Mouse (Mus musculus): ENCODE measurements at regions not wholly inside any gene's neighbourhood (a gene's known extent, or its start where the extent isn't known, plus 50 kb on each side); places are given as distances from the start of the nearest gene placed in this dataset.
"Not testable (repeated sequence)": the region's sequence is repeated elsewhere in the genome, so short reads cannot be mapped to it uniquely, and the experiment has no call there.

- Histone ChIP-seq H3K4me1 (no peaks in the 10 kb centered on the region), H3K4me2 (replicated peaks) (no peak overlapping the region), H3K27me3 (no peaks in the 10 kb centered on the region), H3K9me3 (replicated peaks) (no peaks in the 10 kb centered on the region), H3K9ac (no peak overlapping the region), H3K4me3 (replicated peaks) (no peak overlapping the region), H3K36me3 (no peaks in the 10 kb centered on the region), H3K27ac (replicated peaks) (no peak overlapping the region)
- WGBS: 45% methylated on average over 1 of the region's 1 CpGs
- ATAC-seq (ENCODE audit: insufficient number of reproducible peaks, low FRiP score, low TSS enrichment, low read depth): no peak
Measured at GRCm38 (mm10) chr3:137242877-137243276, 98.0 kb upstream of the Emcn start.

- Histone ChIP-seq H3K27me3 (no peaks in the 10 kb centered on the region), H3K4me2 (replicated peaks) (no peak overlapping the region), H3K4me1 (no peaks in the 10 kb centered on the region), H3K9me3 (replicated peaks) (no peaks in the 10 kb centered on the region), H3K9ac (no peak overlapping the region), H3K36me3 (no peaks in the 10 kb centered on the region), H3K27ac (replicated peaks) (no peak overlapping the region), H3K4me3 (replicated peaks) (no peak overlapping the region)
- ATAC-seq (ENCODE audit: insufficient number of reproducible peaks, low FRiP score, low TSS enrichment, low read depth): no peak
- WGBS: 83% methylated on average over 4 of the region's 4 CpGs
Measured at GRCm38 (mm10) chr3:137263907-137264306, 77.0 kb upstream of the Emcn start.

- 72% methylated on average over 1 of the region's 1 CpGs for WGBS
- H3K4me1 ChIP-seq: no peaks in the 10 kb centered on the region
- H3K36me3 ChIP-seq: no peaks in the 10 kb centered on the region
- no peak overlapping the region for H3K27ac ChIP-seq (replicated peaks)
- no peaks in the 10 kb centered on the region for H3K9me3 ChIP-seq (replicated peaks)
- no peaks in the 10 kb centered on the region for H3K27me3 ChIP-seq
- no peak overlapping the region for H3K9ac ChIP-seq
- no peak for ATAC-seq (ENCODE audit: insufficient number of reproducible peaks, low FRiP score, low TSS enrichment, low read depth)
- H3K4me3 ChIP-seq (replicated peaks): no peak overlapping the region
- no peak overlapping the region for H3K4me2 ChIP-seq (replicated peaks)
Measured at GRCm38 (mm10) chr3:137267752-137268151, 73.1 kb upstream of the Emcn start.

GRCm38 (mm10) chr3:137275444-137275843 is 65.4 kb upstream of the Emcn start:
- H3K4me2 ChIP-seq (replicated peaks): no peak overlapping the region
- WGBS: 68% methylated on average over 8 of the region's 8 CpGs
- no peak for ATAC-seq (ENCODE audit: insufficient number of reproducible peaks, low FRiP score, low TSS enrichment, low read depth)

GRCm38 (mm10) chr3:137279284-137279683 is 61.6 kb upstream of the Emcn start:
- H3K4me1 ChIP-seq: no peaks in the 10 kb centered on the region
- H3K36me3 ChIP-seq: no peaks in the 10 kb centered on the region
- ATAC-seq (ENCODE audit: insufficient number of reproducible peaks, low FRiP score, low TSS enrichment, low read depth): no peak
- H3K9ac ChIP-seq: no peak overlapping the region
- H3K4me2 ChIP-seq (replicated peaks): no peak overlapping the region
- H3K4me3 ChIP-seq (replicated peaks): no peak overlapping the region
- 46% methylated on average over 1 of the region's 1 CpGs for WGBS
- H3K9me3 ChIP-seq (replicated peaks): no peaks in the 10 kb centered on the region
- H3K27ac ChIP-seq (replicated peaks): no peak overlapping the region
- H3K27me3 ChIP-seq: no peaks in the 10 kb centered on the region

More at GRCm38 (mm10) chr3:137275444-137275843, 65.4 kb upstream of the Emcn start:
- Histone ChIP-seq H3K4me3 (replicated peaks) (no peak overlapping the region), H3K9me3 (replicated peaks) (no peaks in the 10 kb centered on the region), H3K36me3 (no peaks in the 10 kb centered on the region), H3K27me3 (no peaks in the 10 kb centered on the region), H3K4me1 (no peaks in the 10 kb centered on the region), H3K9ac (no peak overlapping the region), H3K27ac (replicated peaks) (no peak overlapping the region)

GRCm38 (mm10) chr3:137281052-137281451 is 59.8 kb upstream of the Emcn start:
- Histone ChIP-seq H3K27me3 (no peaks in the 10 kb centered on the region), H3K36me3 (no peaks in the 10 kb centered on the region), H3K27ac (replicated peaks) (no peak overlapping the region), H3K4me3 (replicated peaks) (no peak overlapping the region), H3K4me2 (replicated peaks) (no peak overlapping the region), H3K4me1 (no peaks in the 10 kb centered on the region), H3K9me3 (replicated peaks) (no peaks in the 10 kb centered on the region), H3K9ac (no peak overlapping the region)
- 49% methylated on average over 7 of the region's 7 CpGs for WGBS
- no peak; the same call in 1 of the 2 replicates for ATAC-seq (ENCODE audit: insufficient number of reproducible peaks, low FRiP score, low TSS enrichment, low read depth)

- H3K4me1 ChIP-seq; H3K36me3 ChIP-seq; H3K27me3 ChIP-seq; H3K4me3 ChIP-seq (replicated peaks); H3K9ac ChIP-seq; H3K4me2 ChIP-seq (replicated peaks); ATAC-seq (ENCODE audit: insufficient number of reproducible peaks, low FRiP score, low TSS enrichment, low read depth); H3K9me3 ChIP-seq (replicated peaks); H3K27ac ChIP-seq (replicated peaks): not testable (repeated sequence)
- 86% methylated on average over 11 of the region's 11 CpGs for WGBS
Measured at GRCm38 (mm10) chr3:137287558-137287957, 53.3 kb upstream of the Emcn start.

GRCm38 (mm10) chr3:137288301-137288942 is 52.4 kb upstream of the Emcn start:
- H3K27me3 ChIP-seq: no peaks in the 10 kb centered on the region
- no peak overlapping the region for H3K9ac ChIP-seq
- no peaks in the 10 kb centered on the region for H3K9me3 ChIP-seq (replicated peaks)
- no peaks in the 10 kb centered on the region for H3K36me3 ChIP-seq
- 54% methylated on average over 7 of the region's 7 CpGs for WGBS
- ATAC-seq (ENCODE audit: insufficient number of reproducible peaks, low FRiP score, low TSS enrichment, low read depth): no peak
- H3K27ac ChIP-seq (replicated peaks): no peak overlapping the region
- no peak overlapping the region for H3K4me3 ChIP-seq (replicated peaks)
- peaks cover 4% of the 10 kb centered on the region; the same call in 1 of the 2 replicates for H3K4me1 ChIP-seq
- H3K4me2 ChIP-seq (replicated peaks): no peak overlapping the region

GRCm38 (mm10) chr3:137288943-137289682 is 51.8 kb upstream of the Emcn start:
- Histone ChIP-seq H3K4me3 (replicated peaks) (no peak overlapping the region), H3K27me3 (no peaks in the 10 kb centered on the region), H3K4me1 (peaks cover 4% of the 10 kb centered on the region; the same call in 1 of the 2 replicates), H3K27ac (replicated peaks) (no peak overlapping the region), H3K9ac (no peak overlapping the region), H3K36me3 (no peaks in the 10 kb centered on the region), H3K4me2 (replicated peaks) (no peak overlapping the region), H3K9me3 (replicated peaks) (no peaks in the 10 kb centered on the region)
- 64% methylated on average over 2 of the region's 2 CpGs for WGBS
- no peak for ATAC-seq (ENCODE audit: insufficient number of reproducible peaks, low FRiP score, low TSS enrichment, low read depth)

GRCm38 (mm10) chr3:137289683-137289984 is 51.2 kb upstream of the Emcn start:
- WGBS: 65% methylated on average over 3 of the region's 3 CpGs
- H3K9ac ChIP-seq: no peak overlapping the region
- no peaks in the 10 kb centered on the region for H3K27me3 ChIP-seq
- ATAC-seq (ENCODE audit: insufficient number of reproducible peaks, low FRiP score, low TSS enrichment, low read depth): no peak
- no peak overlapping the region for H3K27ac ChIP-seq (replicated peaks)
- no peaks in the 10 kb centered on the region for H3K36me3 ChIP-seq
- no peaks in the 10 kb centered on the region for H3K9me3 ChIP-seq (replicated peaks)
- peaks cover 4% of the 10 kb centered on the region; the same call in 1 of the 2 replicates for H3K4me1 ChIP-seq
- no peak overlapping the region for H3K4me3 ChIP-seq (replicated peaks)
- H3K4me2 ChIP-seq (replicated peaks): no peak overlapping the region
